Mouse (Mus musculus) hindbrain, embryonic 16.5 days (tissue): ENCODE results near the gene Cipc. TPM values are rescaled to one million over a fixed set of nuclear protein-coding genes. Genes with fewer than 3 reads are reported as not detected.
A peak's percentile ranks its signal among the peaks of the same experiment; 100 is the strongest.

Experiments
- ATAC-seq: fragments of 200-750 bp; cut with Nextera tagmentation; 2 replicates; pipeline ENCODE4 v1.8.0; 2017; ENCODE audit warnings: moderate TSS enrichment, moderate library complexity
- H3K27ac ChIP-seq: fragments of 300-500 bp; sonication (generic); 2 replicates; pipeline ENCODE4 v1.5.1; 2014; ENCODE audit warnings: low read depth, mild to moderate bottlenecking, control low read depth, low read length, moderate library complexity
- H3K27me3 ChIP-seq: fragments of 300-500 bp; sonication (generic); replicated peaks from 2 replicates; pipeline ENCODE4 v1.6.1; 2014; ENCODE audit warnings: low read length; ENCODE audit not compliant: control insufficient read depth, insufficient read depth
- H3K36me3 ChIP-seq: fragments of 300-500 bp; sonication (generic); 2 replicates; pipeline ENCODE4 v1.6.1; 2014; ENCODE audit warnings: mild to moderate bottlenecking, low read length, moderate library complexity, mixed read lengths; ENCODE audit not compliant: control insufficient read depth, insufficient read depth
- H3K4me1 ChIP-seq: fragments of 300-500 bp; sonication (generic); 2 replicates; pipeline ENCODE4 v1.6.1; 2014; ENCODE audit warnings: low read depth, low read length; ENCODE audit not compliant: control insufficient read depth, insufficient read depth
- H3K4me2 ChIP-seq: fragments of 300-500 bp; sonication (generic); 2 replicates; pipeline ENCODE4 v1.6.1; 2014; ENCODE audit warnings: mild to moderate bottlenecking, low read length, control low read depth, moderate library complexity
- H3K4me3 ChIP-seq: fragments of 300-500 bp; sonication (generic); 2 replicates; pipeline ENCODE4 v1.5.1; 2014; ENCODE audit warnings: mild to moderate bottlenecking, low read length, control low read depth, moderate library complexity
- H3K9ac ChIP-seq: fragments of 300-500 bp; sonication (generic); 2 replicates; pipeline ENCODE4 v1.6.1; 2014; ENCODE audit warnings: low read depth, mild to moderate bottlenecking, control low read depth, low read length, moderate library complexity
- H3K9me3 ChIP-seq: fragments of 300-500 bp; sonication (generic); 2 replicates; pipeline ENCODE4 v1.6.1; 2014; ENCODE audit warnings: mild to moderate bottlenecking, low read length, moderate library complexity; ENCODE audit not compliant: control insufficient read depth
- WGBS: fragments of 180-500 bp; shearing (Covaris S2); extraction: QIAGEN DNeasy Blood & Tissue Kit; methylation state at CpG from one replicate; pipeline ENCODE4 v1.1.7; 2014; 5-methylcytosine and 5-hydroxymethylcytosine counted together
- polyA plus RNA-seq: library from polyadenylated mRNA; unstranded; fragments of >200 nt; fragmentation: Nextera tagmentation; extraction: Ambion mirVana; gene quantifications from 2 replicates; pipeline ENCODE4 v1.2.1, GENCODE M21; 2015

The Cipc gene
- polyA plus RNA-seq, 1 experiment from 2014 or later, result 43.4 TPM

GRCm38 (mm10) chr12:86950961-86951360 lies 4.1 kb downstream of the Cipc start:
- Histone ChIP-seq H3K4me1 (peaks cover 29% of the 10 kb centered on the region), H3K4me2 (no peak overlapping the region), H3K36me3 (peaks cover 10% of the 10 kb centered on the region), H3K9me3 (no peaks in the 10 kb centered on the region), H3K27me3 (no peaks in the 10 kb centered on the region), H3K9ac (no peak overlapping the region), H3K27ac (no peak overlapping the region), H3K4me3 (no peak overlapping the region)
- WGBS, result 99% methylated on average over 3 of the region's 3 CpGs
- no peak for ATAC-seq

- Histone ChIP-seq H3K36me3 (peaks cover 14% of the 10 kb centered on the region), H3K27ac (no peak overlapping the region), H3K9ac (no peak overlapping the region), H3K9me3 (no peaks in the 10 kb centered on the region), H3K4me1 (peaks cover 26% of the 10 kb centered on the region), H3K4me3 (no peak overlapping the region), H3K4me2 (no peak overlapping the region), H3K27me3 (no peaks in the 10 kb centered on the region)
- 74% methylated on average over 10 of the region's 10 CpGs for WGBS
- no peak for ATAC-seq
These were observed 5.5 kb downstream of the Cipc start for GRCm38 (mm10) chr12:86952331-86952850.

- H3K4me1 ChIP-seq, result no peaks in the 10 kb centered on the region
- no peak overlapping the region for H3K9ac ChIP-seq
- H3K27me3 ChIP-seq, result no peaks in the 10 kb centered on the region
- H3K4me3 ChIP-seq, result no peak overlapping the region
- H3K36me3 ChIP-seq, result peaks cover 30% of the 10 kb centered on the region
- no peak overlapping the region for H3K4me2 ChIP-seq
- H3K27ac ChIP-seq, result no peak overlapping the region
- no peaks in the 10 kb centered on the region for H3K9me3 ChIP-seq
- no peak for ATAC-seq
- WGBS, result 95% methylated on average over 2 of the region's 2 CpGs
These were observed 9.1 kb downstream of the Cipc start for GRCm38 (mm10) chr12:86955894-86956293.

- H3K9me3 ChIP-seq, result no peaks in the 10 kb centered on the region
- H3K4me2 ChIP-seq, result no peak overlapping the region
- ATAC-seq, result no peak
- H3K27me3 ChIP-seq, result no peaks in the 10 kb centered on the region
- 84% methylated on average over 5 of the region's 5 CpGs for whole genome bisulfite sequencing
- H3K4me3 ChIP-seq, result no peak overlapping the region
- H3K4me1 ChIP-seq, result no peaks in the 10 kb centered on the region
- H3K36me3 ChIP-seq, result peaks cover 50% of the 10 kb centered on the region
- H3K27ac ChIP-seq, result no peak overlapping the region
- no peak overlapping the region for H3K9ac ChIP-seq
These were observed 11.7 kb downstream of the Cipc start for GRCm38 (mm10) chr12:86958558-86958957.

- H3K4me3 ChIP-seq, result no peak overlapping the region
- no peaks in the 10 kb centered on the region for H3K27me3 ChIP-seq
- no peaks in the 10 kb centered on the region for H3K9me3 ChIP-seq
- no peak for ATAC-seq
- H3K36me3 ChIP-seq, result peaks cover 48% of the 10 kb centered on the region
- H3K4me1 ChIP-seq, result no peaks in the 10 kb centered on the region
- WGBS, result 95% methylated on average over 5 of the region's 5 CpGs
- no peak overlapping the region for H3K27ac ChIP-seq
- no peak overlapping the region for H3K4me2 ChIP-seq
- H3K9ac ChIP-seq, result no peak overlapping the region
These were observed 12.8 kb downstream of the Cipc start for GRCm38 (mm10) chr12:86959661-86960060.

- Histone ChIP-seq H3K4me3 (no peak overlapping the region), H3K9me3 (no peaks in the 10 kb centered on the region), H3K36me3 (peaks cover 48% of the 10 kb centered on the region), H3K27me3 (no peaks in the 10 kb centered on the region), H3K9ac (no peak overlapping the region), H3K4me2 (no peak overlapping the region), H3K27ac (no peak overlapping the region), H3K4me1 (no peaks in the 10 kb centered on the region)
- WGBS, result 88% methylated on average over 15 of the region's 15 CpGs
- no peak for ATAC-seq
These were observed 13.3 kb downstream of the Cipc start for GRCm38 (mm10) chr12:86960138-86960537.

GRCm38 (mm10) chr12:86960791-86961335 lies 14.0 kb downstream of the Cipc start:
- Histone ChIP-seq H3K9ac (no peak overlapping the region), H3K4me1 (no peaks in the 10 kb centered on the region), H3K36me3 (peaks cover 41% of the 10 kb centered on the region), H3K4me3 (no peak overlapping the region), H3K9me3 (no peaks in the 10 kb centered on the region), H3K27me3 (no peaks in the 10 kb centered on the region), H3K4me2 (no peak overlapping the region), H3K27ac (no peak overlapping the region)
- no peak for ATAC-seq
- 84% methylated on average over 3 of the region's 3 CpGs for WGBS

- H3K4me2 ChIP-seq, result no peak overlapping the region
- no peak overlapping the region for H3K27ac ChIP-seq
- ATAC-seq, result peak; percentile 52; the same call in 1 of the 2 replicates
- H3K9me3 ChIP-seq, result no peaks in the 10 kb centered on the region
- H3K4me1 ChIP-seq, result no peaks in the 10 kb centered on the region
- H3K4me3 ChIP-seq, result no peak overlapping the region
- H3K27me3 ChIP-seq, result no peaks in the 10 kb centered on the region
- 74% methylated on average over 11 of the region's 11 CpGs for WGBS
- peaks cover 36% of the 10 kb centered on the region for H3K36me3 ChIP-seq
- H3K9ac ChIP-seq, result no peak overlapping the region
These were observed 14.9 kb downstream of the Cipc start for GRCm38 (mm10) chr12:86961589-86962344.

- Histone ChIP-seq H3K27ac (no peak overlapping the region), H3K4me1 (no peaks in the 10 kb centered on the region), H3K27me3 (no peaks in the 10 kb centered on the region), H3K4me2 (no peak overlapping the region), H3K9me3 (no peaks in the 10 kb centered on the region), H3K36me3 (peaks cover 28% of the 10 kb centered on the region), H3K4me3 (no peak overlapping the region), H3K9ac (no peak overlapping the region)
- no peak for ATAC-seq
- 83% methylated on average over 16 of the region's 16 CpGs for WGBS
These were observed 17.6 kb downstream of the Cipc start for GRCm38 (mm10) chr12:86964278-86965057.
